Mouse (Mus musculus): Measurements from ENCODE around the gene Gm3045.

DNA sequence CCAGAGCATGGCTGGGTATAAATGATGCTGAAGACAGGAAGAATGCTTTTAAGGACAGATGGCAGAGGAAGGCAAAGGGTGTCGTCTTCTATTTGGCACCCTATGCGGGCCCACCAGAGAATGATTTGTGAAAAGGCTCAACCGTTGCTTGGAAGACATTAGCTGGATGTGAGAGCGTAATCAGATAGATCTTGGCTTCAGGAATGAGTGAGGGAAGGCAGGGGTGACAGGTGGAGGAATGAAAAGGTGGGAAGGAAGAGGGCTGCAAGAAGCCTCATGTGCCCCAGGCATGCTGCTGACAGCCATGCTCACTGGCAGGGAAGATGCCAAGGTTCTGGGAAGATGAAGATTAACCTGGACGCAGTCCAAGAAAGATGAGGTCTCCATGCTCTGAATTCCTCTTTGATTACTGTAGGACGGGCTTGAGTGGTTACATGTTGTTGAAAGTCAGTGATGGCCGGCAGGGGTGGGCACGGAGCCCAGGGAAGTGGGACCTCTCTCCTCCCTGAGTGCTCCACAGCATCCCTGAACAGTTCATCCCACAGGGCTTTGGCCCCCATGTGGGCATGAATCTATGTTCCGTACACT, 14.0 kb upstream of the Gm3045 start:
- no peak for TF ChIP-seq CTCF (IDR thresholded peaks at IDR 0.05; ENCODE audit: extremely low read depth, insufficient read depth, low read length)
- no peak for TF ChIP-seq POLR2A (IDR thresholded peaks at IDR 0.05; ENCODE audit: extremely low read depth, insufficient read depth, low read length)
